Mouse (Mus musculus) forelimb bud, embryonic 11.5 days (tissue): Measurements from ENCODE around the gene C2cd3.

ENCODE experiments used
- DNase-seq: peaks from one replicate; pipeline ENCODE4 v3.0.0-alpha.2; 2012; ENCODE audit warnings: low read depth, low spot score

C2cd3 gene

DNA sequence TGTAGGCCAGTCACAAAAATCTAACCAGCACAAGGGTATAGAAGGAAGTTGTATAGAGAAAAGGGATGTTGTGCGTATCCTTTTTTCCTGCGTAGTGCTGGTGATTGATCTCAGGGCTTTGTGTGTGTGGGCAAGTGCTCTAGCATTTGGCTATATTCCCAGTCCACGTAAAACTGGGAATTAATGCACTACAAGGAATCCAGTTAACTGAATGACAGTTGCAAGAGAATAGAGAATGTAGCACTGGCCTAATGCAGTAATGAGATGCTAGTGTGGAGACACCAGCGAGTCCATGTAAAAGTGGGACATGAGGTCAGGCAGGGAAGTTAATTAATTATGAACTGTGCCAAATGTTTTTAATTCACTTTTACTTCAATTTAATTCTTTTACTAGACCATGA is 30.7 kb downstream of the C2cd3 start:
- DNase-seq, result no peak

GRCm38 (mm10) chr7:100407677-100408076 is 35.6 kb downstream of the C2cd3 start:
- DNase-seq, result no peak

DNA sequence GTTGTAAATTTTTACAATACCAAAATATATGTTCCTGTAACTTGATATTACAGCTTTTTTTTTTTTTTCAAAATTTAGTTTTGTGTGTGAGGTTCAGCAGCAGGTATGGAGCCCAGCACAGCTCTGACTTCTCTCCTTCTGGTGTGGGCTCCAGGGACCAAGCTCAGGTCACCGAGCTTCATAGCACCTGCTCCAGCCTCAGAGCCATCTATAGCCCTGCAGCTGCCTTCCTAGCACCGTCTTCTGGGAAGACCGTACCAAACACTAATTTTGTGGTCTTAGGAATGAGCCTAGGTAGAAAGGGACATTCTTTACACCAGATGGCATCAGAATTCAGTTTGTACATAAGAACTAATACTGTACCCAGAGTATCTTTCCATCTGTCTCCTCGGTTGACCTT is 36.7 kb downstream of the C2cd3 start:
- DNase-seq, result no peak

DNA sequence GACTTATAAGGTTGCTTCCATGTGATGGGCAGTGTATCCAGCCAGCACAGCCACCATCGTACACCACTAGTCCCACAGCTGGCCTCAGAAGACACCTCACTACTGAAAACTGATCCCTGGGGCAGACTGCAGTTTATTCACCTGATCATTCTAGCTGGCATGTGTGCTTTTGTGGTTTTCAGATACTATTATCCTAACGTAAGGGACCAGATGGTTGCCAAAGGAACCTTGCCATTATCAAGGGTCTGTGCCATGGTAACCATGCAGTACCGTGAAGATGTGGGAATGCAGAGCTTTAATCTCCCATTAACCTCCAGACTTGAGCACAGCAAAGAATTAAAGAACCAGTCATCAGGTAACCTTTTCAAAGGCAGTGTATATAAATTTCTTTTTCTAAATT is 53.8 kb downstream of the C2cd3 start:
- DNase-seq, result no peak

- peak; percentile 30 for DNase-seq
These were observed 57.1 kb downstream of the C2cd3 start for GRCm38 (mm10) chr7:100429102-100429501.

DNA sequence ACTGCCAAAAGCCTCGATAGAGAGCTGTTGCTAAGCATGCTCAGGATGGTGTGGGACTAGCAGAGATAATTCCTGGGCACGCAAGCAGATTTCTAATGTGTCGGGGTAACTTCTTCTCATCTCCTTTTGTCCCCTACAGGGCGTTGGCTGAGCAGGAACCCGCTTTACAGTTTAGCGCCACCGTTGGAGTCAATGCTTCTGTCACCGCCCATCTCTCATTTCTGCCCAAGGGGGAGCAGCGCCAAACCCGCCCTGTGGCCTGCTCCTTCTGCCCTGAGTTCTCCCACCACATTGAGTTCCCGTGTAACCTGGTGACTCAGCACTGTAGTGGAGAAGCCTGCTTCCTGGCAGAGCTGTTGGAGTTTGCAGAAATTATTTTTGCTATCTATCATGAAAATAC is 57.9 kb downstream of the C2cd3 start:
- no peak for DNase-seq

DNA sequence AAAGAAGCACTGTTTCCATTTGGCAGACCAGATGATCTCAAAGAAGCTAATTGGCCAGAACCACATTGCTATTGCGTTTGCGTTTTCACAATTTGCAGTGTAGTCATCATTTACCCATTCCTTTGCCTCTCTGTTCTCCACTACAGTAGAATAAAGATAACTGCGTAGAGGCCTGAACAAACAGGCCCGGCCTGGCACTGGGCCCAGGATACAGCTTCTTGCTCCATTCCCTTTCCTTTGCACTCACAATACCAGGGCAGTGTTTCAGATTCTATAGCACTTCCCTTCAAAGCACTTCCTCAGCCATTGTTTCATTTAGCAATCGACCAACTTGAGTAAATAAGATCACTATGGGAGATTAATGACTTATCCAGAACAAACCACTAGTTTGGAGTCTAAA is 59.1 kb downstream of the C2cd3 start:
- no peak for DNase-seq

DNA sequence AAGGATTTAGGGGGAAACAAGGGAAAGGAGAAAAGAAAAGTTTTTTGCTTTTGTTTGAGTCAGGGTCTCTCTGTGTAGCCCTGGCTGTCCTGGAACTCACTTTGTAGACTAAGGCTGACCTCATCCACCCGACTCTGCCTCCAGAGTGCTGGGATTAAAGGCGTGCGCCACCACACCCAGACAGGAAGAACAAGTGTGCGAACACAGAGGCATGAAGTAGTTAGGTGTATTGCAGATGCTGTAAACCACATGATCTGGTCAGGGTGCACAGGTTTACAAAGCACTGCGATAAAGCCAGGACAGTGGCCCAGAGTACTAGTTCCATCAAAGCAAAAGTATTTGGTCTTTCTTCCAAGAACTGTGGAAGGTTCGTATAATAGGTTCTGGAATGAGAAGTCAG is 61.3 kb downstream of the C2cd3 start:
- DNase-seq, result no peak

- no peak for DNase-seq
These were observed 71.7 kb downstream of the C2cd3 start for GRCm38 (mm10) chr7:100443728-100444127.

DNA sequence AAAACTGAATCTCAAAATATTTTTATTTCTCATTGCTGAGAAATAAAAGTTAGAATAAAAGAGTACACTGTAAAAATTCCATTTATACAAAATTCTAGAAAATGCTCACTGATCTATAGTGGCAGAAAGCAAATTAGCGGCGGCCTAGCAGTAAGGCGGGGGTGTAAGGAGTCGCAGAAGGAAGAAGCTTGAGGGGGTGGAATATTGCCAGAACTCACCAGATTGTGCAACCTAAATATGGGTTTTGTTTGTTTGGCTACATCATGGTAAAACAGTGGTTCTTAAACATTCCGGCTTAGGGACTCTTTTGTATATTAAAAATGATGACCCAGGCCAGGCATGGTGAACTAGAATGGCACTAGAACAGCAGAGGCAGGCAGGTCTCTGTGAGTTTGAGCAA is 74.2 kb downstream of the C2cd3 start:
- no peak for DNase-seq

GRCm38 (mm10) chr7:100448530-100448929 is 76.5 kb downstream of the C2cd3 start:
- DNase-seq, result no peak

GRCm38 (mm10) chr7:100448985-100449384 is 77.0 kb downstream of the C2cd3 start:
- no peak for DNase-seq

DNA sequence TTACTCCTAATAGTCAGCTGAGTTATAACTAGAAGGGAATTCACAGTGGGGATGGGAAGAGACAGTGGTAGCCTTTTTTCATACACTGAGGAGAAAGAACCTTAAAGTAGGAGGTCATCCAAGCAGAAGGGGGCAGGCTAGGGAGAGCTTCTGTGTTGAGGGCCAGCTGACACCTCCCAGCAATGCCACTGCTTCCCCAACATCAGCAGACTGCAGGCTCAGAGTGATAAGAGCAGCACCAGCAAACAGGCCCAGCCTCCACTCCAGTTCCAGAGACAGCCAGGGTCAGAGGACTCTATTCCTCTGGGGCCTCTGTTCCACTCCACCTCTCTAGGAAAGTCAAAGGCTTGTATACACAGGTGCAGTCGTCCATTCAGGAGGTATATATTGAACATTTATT is 86.1 kb downstream of the C2cd3 start:
- DNase-seq, result no peak

GRCm38 (mm10) chr7:100459862-100460261 is 87.8 kb downstream of the C2cd3 start:
- DNase-seq, result no peak

GRCm38 (mm10) chr7:100461621-100462151 is 89.7 kb downstream of the C2cd3 start:
- DNase-seq, result no peak

DNA sequence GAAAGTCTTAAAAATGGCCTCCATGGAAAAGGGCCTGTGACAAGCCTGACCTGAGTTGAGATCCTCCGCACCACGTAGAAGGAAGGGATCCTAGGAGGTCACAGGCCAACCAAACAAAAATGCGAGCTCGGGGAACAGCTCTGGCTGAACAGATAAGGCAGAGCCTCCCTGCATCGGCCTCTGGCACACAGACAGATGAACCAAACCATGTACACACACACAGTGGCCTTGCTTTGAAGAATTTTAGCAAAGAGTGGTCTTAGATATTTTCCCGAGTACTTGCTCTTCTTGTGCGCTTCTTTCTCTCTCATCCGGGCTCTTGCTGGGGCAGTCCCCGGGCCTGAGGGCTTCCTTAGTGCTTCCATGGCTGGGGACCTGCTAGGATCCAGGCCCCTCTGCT is 91.2 kb downstream of the C2cd3 start:
- no peak for DNase-seq

DNA sequence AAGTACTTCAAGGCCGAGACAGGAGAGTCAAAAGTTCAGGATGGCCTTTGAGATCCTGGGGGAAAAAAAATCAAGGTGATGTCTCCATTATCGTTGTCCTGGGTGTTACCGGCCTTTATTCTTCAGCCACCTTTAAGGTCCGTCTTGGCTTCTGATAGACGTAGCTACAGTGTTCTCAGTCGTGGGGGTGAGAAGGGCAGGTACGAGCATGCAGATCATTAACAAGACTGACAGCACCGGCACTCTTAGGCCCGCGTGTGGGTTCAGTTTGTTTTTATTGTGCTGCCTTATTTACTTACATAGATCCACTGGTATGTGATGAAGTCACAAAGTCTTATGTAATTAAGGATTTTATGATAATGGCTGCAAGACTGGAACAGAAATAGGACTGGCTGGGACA is 91.7 kb downstream of the C2cd3 start:
- DNase-seq, result no peak

DNA sequence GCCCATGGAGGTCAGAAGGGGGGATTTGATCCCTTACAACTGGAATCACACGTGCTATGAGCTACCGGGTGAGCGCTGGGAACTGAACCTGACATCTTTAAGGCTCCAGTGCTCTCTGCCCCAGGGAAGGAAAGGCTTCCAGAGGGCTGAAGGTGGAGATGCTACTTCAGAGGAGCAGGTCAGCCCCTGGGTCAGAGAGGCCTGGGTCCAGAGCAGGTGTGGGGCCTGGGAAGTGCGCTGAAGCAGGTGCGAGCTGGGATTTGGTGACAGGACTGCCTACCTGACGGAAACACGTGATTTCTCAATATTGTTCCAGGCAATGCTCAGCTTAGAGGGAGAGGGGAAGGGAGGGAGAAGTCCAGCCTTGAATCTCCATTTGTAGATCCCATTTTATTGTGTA is 92.2 kb downstream of the C2cd3 start:
- DNase-seq, result no peak

- DNase-seq, result no peak
These were observed 93.2 kb downstream of the C2cd3 start for GRCm38 (mm10) chr7:100465248-100465647.

GRCm38 (mm10) chr7:100465656-100466309 is 93.8 kb downstream of the C2cd3 start:
- no peak for DNase-seq

DNA sequence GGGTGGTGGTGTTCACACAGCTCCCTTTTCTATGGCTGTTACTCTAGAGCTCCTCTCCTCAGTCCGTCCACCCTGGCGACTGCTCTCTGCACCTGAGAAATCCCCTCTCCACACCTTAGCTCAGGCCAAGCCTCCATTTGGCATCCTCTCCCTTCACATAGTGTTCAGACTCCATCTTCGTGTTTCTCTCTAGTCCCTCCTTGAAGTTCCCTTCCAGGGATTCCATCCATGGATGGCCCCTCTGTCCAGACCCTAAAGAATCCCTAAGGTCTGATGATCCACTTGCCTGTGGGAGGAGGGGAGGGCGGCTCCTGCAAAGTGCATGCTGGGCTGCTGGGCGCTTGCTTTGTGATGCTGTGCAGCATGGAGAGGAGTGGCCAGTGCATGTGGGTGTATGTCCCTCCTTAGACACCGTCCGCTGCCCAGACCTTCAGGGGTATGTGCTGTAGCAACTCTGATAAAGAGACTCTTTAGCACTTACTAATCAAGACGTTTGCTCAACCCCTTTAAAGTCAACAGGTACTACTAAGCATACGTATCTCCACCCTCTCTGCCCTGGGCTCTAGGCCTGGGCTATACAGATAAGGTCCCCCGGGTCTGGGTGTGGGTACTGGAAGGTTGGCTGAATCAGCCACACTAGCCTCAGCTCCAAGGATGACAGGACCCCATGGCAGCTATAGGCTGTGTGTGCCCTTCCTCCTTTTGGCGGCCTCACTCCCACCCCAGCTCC is 94.9 kb downstream of the C2cd3 start:
- no peak for DNase-seq

DNA sequence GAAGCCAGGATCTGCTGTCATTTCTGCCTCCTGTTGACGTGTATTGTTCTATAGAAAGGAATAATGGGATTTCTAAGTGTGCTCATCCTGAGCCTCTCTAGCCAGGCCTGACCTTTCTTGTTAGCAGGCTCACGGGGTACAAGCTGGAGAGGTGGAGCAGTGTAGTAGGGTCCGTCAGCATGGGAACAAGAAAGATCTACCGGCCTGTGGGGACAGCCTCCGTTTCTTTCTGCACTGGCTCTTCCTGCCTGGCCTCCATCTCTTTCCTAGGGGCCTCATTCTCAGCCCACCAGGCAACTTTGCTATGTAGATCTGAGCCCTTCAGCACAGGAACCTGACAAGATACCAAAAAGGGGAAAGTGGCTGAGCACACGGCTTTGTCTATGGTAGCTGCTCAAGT is 96.7 kb downstream of the C2cd3 start:
- no peak for DNase-seq

GRCm38 (mm10) chr7:100469502-100469901 is 97.5 kb downstream of the C2cd3 start:
- no peak for DNase-seq
